Mouse (Mus musculus) urinary bladder, postnatal 10 days (tissue): ENCODE data around the gene Rnf41.

ENCODE experiments used
- DNase-seq: peaks from one replicate; pipeline ENCODE4 v3.0.0; 2022; ENCODE audit warnings: low spot score

Rnf41 gene

DNA sequence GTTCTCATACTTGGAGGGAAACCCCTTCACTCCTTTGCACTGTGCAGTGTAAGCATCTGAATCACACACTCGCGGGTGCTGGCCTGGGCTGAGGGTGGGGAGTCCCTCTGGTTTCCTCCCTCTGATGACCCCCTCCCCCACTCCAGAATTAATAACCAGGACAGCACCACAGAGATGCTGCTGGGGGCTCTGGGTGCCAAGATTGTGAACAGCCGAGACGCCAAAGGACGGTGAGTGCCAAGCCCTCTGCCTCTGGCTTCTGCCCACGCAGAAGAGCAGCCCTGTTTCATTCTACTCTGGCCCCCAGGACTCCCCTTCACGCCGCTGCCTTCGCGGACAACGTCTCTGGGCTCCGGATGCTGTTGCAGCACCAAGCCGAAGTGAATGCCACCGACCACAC, 22.5 kb upstream of the Rnf41 start:
- no peak for DNase-seq

DNA sequence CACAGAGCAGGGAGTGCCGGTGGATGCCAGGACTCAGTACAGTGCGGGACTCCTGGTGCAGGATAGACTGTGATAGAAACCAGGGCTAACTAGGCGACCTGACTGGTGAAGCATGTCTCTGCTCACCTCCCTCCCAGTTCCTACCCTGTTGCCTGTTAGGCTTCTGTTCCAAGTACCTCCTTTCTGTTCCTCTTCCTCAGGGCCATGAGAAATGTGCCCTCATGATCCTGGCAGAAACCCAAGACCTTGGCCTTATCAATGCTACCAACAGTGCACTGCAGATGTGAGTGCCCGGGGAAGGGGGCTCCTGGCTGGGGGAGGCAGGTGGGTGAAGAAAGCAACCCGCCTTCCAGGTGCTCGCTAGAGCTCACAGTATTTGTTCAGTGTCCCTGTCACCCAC, 21.9 kb upstream of the Rnf41 start:
- no peak for DNase-seq

DNA sequence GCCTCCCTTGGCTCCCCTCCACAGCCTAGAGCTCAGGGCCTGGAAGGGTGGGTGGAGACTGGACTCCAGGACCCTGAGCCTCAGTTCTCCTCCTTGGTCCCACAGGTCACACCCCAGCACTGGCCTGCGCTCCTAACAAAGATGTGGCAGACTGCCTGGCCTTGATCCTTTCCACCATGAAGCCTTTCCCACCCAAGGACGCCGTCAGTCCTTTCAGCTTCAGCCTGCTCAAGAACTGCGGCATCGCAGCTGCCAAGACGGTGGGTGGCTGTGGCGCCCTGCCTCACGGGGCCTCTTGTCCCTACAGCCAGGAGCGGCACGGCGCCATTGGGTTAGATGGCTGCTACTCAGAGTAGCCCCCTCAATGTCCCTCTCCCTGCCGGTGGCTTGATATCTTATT, 21.1 kb upstream of the Rnf41 start:
- no peak for DNase-seq

- DNase-seq, result no peak
These were observed 19.6 kb upstream of the Rnf41 start for GRCm38 (mm10) chr10:128391850-128392249.

GRCm38 (mm10) chr10:128396017-128396673, 15.3 kb upstream of the Rnf41 start:
- DNase-seq, result no peak

- DNase-seq, result no peak
These were observed 14.7 kb upstream of the Rnf41 start for GRCm38 (mm10) chr10:128396716-128397264.

- DNase-seq, result no peak
These were observed 14.0 kb upstream of the Rnf41 start for GRCm38 (mm10) chr10:128397466-128397865.

DNA sequence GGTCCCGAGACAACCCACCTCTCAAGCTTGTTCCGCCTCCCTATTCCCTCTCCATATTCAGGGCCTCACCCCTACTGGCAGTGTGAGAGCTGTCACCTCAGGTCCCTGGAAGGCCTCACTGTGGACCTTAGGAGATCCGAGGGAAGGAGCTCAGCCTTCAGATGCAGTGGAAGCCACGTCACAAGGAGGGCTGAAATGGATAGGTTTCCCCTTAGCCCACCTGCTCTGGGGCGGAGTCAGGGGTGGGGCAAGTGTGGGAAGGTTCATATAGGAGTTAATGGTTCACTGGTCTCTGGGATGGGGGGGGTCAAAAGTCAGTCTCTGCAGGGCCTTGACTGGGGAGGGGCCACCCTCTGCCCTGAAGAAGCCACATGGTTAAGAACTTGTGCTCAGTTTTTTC, 11.1 kb upstream of the Rnf41 start:
- DNase-seq, result no peak

GRCm38 (mm10) chr10:128401056-128401455, 10.4 kb upstream of the Rnf41 start, which contains the start of gene Slc39a5:
Slc39a5 (minus strand) TSS chr10:128401229.
- DNase-seq, result no peak

DNA sequence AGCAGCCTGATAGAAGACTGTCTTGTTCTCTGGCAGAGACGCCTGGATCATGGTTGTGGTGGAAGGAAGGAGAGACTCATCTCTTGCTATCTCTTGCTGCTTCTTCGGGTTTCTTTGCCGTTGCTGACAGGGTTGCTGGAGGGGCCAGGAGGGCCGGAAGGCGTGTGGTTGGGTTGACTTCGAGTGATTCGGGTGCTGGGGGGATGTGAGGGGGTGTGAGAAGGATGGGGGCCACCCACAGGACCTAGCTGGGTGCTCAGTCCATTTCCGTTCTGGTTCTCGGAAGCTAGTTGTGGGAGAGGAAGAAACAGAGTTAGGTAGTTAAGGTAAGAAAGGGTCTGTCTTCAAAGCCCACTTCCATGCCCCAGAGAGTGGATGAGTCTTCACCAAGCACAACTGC, 9.8 kb upstream of the Rnf41 start:
- DNase-seq, result no peak

- DNase-seq, result no peak
These were observed 7.5 kb upstream of the Rnf41 start for GRCm38 (mm10) chr10:128403931-128404330.

DNA sequence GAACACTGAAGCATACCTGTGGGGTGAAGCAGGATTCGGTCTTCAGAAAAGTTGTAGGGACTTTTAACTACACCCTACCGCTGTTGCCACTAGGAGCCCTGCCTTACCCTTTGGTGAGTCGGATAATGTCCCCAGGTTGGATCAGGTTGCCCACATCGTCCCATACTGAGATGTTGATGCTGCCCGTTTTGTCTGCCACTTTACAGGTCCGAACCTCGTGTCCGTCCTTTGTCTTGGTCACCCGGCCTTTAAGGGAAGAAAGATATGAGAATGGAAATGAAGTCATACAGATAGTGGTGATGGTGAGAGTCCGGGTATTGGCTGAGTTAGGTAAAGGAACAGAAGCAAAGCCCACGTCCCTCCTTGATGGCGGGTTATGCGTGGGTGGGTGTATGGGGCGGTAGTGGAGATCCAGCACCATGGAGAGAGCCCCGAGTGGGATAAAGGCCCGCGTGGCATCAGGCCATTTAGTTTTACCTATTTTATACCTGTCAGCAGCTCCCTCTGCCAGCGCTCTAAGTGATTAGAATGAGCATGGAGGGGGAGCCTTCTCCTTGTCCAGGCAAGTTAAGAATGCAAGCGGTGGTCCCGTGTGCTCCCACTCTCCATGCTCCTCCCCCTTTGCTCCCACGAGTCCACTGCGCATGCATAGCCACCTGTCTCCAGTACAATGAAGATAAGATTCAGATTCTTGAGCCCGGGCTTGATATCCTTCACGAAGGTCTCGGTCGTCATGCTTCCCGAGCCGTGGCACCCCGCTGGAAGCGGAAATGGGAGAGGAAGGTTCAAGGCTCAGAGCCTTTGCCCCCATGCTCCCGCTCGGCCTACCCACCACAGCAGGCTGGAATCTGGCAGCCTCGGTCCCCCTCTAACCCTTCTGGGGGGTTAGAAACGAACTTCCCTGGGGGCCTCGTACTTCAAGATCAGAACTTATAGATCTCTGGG, 2.6 kb upstream of the Rnf41 start:
- no peak for DNase-seq

DNA sequence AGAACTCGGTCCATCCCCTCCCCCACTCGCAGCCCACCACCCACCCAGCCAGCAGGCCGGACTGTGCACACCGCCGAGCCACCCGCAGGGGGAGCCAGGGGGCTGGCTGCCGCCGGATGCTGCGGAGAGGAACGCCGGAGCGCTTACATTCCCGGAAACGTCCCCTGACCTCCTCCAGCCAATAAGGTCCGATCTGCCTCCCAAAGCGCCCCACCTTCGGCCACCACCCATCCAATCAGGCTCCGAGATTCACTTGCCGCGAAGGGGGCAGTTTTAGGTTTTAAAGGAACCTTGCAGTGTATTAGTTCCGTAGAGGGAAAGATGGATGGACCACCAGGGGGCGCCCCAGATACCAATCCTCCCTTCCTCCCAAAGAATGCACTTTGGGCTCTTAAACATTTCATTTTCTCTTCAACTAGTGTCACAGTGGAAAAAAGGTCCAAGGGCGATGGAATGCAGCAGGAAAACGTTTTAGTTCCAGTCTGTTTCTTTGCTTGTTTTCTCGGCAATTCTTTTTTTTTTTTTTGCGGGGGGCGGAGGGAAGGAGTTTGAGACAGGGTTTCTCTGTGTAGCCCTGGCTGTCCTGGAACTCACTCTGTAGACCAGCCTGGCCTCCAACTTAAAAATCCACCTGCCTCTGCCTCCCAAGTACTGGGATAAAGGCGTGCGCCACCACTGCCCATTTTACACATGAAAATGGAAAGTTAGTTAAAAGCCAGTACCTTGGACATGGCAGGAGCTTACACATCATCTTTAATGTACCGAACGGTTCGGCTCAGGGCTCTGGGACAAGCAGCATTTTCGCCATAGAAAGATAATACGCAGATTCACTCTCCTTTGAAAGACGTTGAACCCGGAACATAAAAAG, 1.5 kb upstream of the Rnf41 start:
- peak; percentile 90 for DNase-seq

GRCm38 (mm10) chr10:128410560-128410845, 954 bp upstream of the Rnf41 start:
- no peak for DNase-seq

DNA sequence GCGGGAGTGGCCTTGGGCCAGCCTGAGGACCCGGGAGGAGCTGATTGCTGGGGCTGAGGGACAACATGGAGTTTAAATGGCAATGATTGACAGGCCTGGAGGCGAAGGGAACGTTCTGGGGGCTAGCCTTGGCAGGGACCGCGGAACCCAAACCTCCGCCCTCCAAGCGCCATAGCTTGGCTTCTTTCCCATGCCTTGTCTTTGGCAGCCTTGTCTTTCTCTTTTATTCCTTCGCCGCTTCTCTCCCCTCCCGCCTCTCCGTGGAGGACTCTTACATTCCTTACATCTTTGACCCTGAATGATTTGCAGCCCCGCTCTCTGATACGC, 561 bp downstream of the Rnf41 start:
- no peak for DNase-seq

DNA sequence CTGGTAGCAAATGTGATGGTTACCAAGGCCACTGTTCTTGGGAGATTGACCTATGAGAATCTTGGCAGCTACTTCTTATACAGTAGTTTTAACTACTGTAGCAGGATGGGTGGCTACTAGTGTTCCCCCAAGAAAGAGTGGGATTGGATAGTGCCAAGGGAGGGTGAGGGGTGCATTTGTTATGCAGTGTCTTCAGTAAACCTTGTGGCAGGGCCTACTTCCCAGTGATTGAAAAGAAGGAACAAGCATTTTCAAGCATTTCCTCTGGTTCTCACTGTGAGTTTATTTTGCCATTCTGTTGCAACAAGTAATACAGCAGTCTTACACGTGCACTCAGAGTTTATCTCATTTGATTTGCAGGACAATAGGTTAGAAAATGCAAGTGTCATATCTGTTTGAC, 1.1 kb downstream of the Rnf41 start:
- no peak for DNase-seq

GRCm38 (mm10) chr10:128413076-128413475, 1.6 kb downstream of the Rnf41 start:
- no peak for DNase-seq

GRCm38 (mm10) chr10:128414848-128415247, 3.4 kb downstream of the Rnf41 start:
- DNase-seq, result no peak

- no peak for DNase-seq
These were observed 11.0 kb downstream of the Rnf41 start for GRCm38 (mm10) chr10:128422426-128422825.

DNA sequence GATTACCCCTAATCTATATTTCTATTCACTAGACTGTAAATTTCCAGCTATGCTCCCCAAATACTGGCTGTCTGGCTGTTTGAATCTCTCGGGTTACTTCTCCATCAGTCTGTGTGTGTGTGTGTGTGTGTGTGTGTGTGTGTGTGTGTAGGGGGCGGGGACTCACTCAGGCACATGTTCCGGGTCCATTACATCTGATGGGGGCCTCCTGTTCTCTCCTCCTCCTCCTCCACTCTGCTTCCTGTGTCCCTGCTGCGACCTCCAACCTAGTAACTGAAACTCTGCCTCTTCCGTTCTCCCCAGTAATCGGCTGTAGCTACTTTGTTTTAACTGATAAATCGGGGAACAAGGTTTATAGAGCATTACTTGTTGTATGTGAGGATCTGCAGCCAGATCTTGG, 13.1 kb downstream of the Rnf41 start:
- no peak for DNase-seq

- DNase-seq, result no peak
These were observed 13.8 kb downstream of the Rnf41 start for GRCm38 (mm10) chr10:128425260-128425659.

GRCm38 (mm10) chr10:128429052-128429451, 17.6 kb downstream of the Rnf41 start:
- DNase-seq, result no peak
